Mouse (Mus musculus) stomach, postnatal 0 days (tissue): ENCODE measurements around the gene Eef1a2. TPM values are rescaled to one million over a fixed set of nuclear protein-coding genes. Genes with fewer than 3 reads are reported as not detected.

ENCODE experiments used
- ATAC-seq: fragments of 200-750 bp; cut with Nextera tagmentation; 2 replicates; pipeline ENCODE4 v1.8.0; 2017; ENCODE audit not compliant: low FRiP score, low TSS enrichment
- DNase-seq: peaks from one replicate; pipeline ENCODE4 v3.0.0-alpha.2; 2016; ENCODE audit warnings: low spot score
- H3K27ac ChIP-seq: fragments of 300-500 bp; sonication (generic); replicated peaks from 2 replicates; pipeline ENCODE4 v1.5.1; 2014; ENCODE audit warnings: mild to moderate bottlenecking, control low read depth
- H3K27me3 ChIP-seq: fragments of 300-500 bp; sonication (generic); 2 replicates; pipeline ENCODE4 v1.6.1; 2014; ENCODE audit warnings: low read length; ENCODE audit not compliant: control insufficient read depth, insufficient read depth
- H3K36me3 ChIP-seq: fragments of 300-500 bp; sonication (generic); 2 replicates; pipeline ENCODE4 v1.6.1; 2014; ENCODE audit warnings: low read length, mixed read lengths; ENCODE audit not compliant: control insufficient read depth, insufficient read depth
- H3K4me1 ChIP-seq: fragments of 300-500 bp; sonication (generic); replicated peaks from 2 replicates; pipeline ENCODE4 v1.6.1; 2014; ENCODE audit warnings: antibody characterized with exemption; ENCODE audit not compliant: control insufficient read depth, insufficient read depth
- H3K4me2 ChIP-seq: fragments of 300-500 bp; sonication (generic); replicated peaks from 2 replicates; pipeline ENCODE4 v1.6.1; 2014; ENCODE audit warnings: low read depth, mild to moderate bottlenecking, control low read depth, moderate library complexity
- H3K4me3 ChIP-seq: fragments of 300-500 bp; sonication (generic); 2 replicates; pipeline ENCODE4 v1.5.1; 2014; ENCODE audit warnings: low read depth, low read length, control low read depth
- H3K9ac ChIP-seq: fragments of 300-500 bp; sonication (generic); 2 replicates; pipeline ENCODE4 v1.6.1; 2014; ENCODE audit warnings: mild to moderate bottlenecking, low read length, control low read depth, mixed read lengths
- H3K9me3 ChIP-seq: fragments of 300-500 bp; sonication (generic); 2 replicates; pipeline ENCODE4 v1.6.1; 2016; ENCODE audit warnings: low read length; ENCODE audit not compliant: control insufficient read depth
- CTCF ChIP-seq: IDR thresholded peaks from 2 replicates; pipeline ENCODE4 v1.5.1; 2016; ENCODE audit warnings: antibody characterized with exemption, low read depth, mild to moderate bottlenecking, moderate library complexity
- EP300 ChIP-seq: optimal IDR thresholded peaks from 2 replicates; pipeline ENCODE3; 2016; ENCODE audit warnings: antibody characterized with exemption
- WGBS: fragments of 180-500 bp; shearing (Covaris S2); extraction: QIAGEN DNeasy Blood & Tissue Kit; methylation state at CpG from one replicate; pipeline ENCODE4 v1.1.7; 2014; 5-methylcytosine and 5-hydroxymethylcytosine counted together
- polyA plus RNA-seq: library from polyadenylated mRNA; unstranded; fragments of >200 nt; fragmentation: Nextera tagmentation; extraction: Ambion mirVana; gene quantifications from 2 replicates; pipeline ENCODE4 v1.2.1, GENCODE M21; 2015

Eef1a2 gene
- polyA plus RNA-seq, 1 experiment from 2014 or later = 0.40 TPM

- H3K4me2 ChIP-seq = no peak overlapping the region
- TF ChIP-seq CTCF (no peak), EP300 (no peak)
- no peaks in the 10 kb centered on the region for H3K9me3 ChIP-seq
- no peak overlapping the region for H3K27ac ChIP-seq
- ATAC-seq (no peak), DNase-seq (peak; percentile 24)
- H3K27me3 ChIP-seq = no peaks in the 10 kb centered on the region
- no peak overlapping the region for H3K9ac ChIP-seq
- no peaks in the 10 kb centered on the region for H3K4me1 ChIP-seq
- H3K4me3 ChIP-seq = no peak overlapping the region
- 44% methylated on average over 7 of the region's 7 CpGs for WGBS
- no peaks in the 10 kb centered on the region for H3K36me3 ChIP-seq
Measured at GRCm38 (mm10) chr2:181125726-181126455, 30.9 kb downstream of the Eef1a2 start.

DNA sequence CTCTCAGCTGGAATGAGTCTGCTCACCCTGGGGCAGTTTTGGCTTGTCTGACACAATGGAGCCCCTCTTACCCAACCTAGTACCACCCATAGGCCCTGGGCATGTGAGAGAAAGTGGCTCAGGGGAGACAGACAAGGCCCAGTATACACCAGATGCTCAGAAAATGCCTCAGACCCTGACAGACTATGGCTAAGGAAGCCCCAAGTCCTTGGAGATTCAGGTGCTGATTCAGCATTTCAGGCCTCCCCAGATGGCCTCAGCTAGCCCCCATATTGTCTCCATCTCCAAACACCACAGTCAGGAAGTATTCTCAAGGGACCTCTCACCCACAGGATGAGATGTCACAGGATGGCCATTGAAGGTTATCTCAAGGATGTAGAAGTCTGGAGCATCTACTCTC lies 34.2 kb downstream of the Eef1a2 start:
- ATAC-seq (no peak), DNase-seq (no peak)
- H3K9me3 ChIP-seq = no peaks in the 10 kb centered on the region
- no peaks in the 10 kb centered on the region for H3K4me1 ChIP-seq
- no peak overlapping the region for H3K4me3 ChIP-seq
- no peak overlapping the region for H3K4me2 ChIP-seq
- no peak overlapping the region for H3K27ac ChIP-seq
- no peak overlapping the region for H3K9ac ChIP-seq
- TF ChIP-seq EP300 = no peak
- TF ChIP-seq CTCF = no peak
- H3K27me3 ChIP-seq = no peaks in the 10 kb centered on the region; the same call in 1 of the 2 replicates
- no peaks in the 10 kb centered on the region for H3K36me3 ChIP-seq

GRCm38 (mm10) chr2:181120922-181121449 lies 35.8 kb downstream of the Eef1a2 start:
- no peaks in the 10 kb centered on the region; the same call in 1 of the 2 replicates for H3K27me3 ChIP-seq
- ATAC-seq (no peak), DNase-seq (no peak)
- no peaks in the 10 kb centered on the region for H3K36me3 ChIP-seq
- no peak overlapping the region for H3K4me2 ChIP-seq
- no peaks in the 10 kb centered on the region for H3K9me3 ChIP-seq
- 81% methylated on average over 4 of the region's 4 CpGs for WGBS
- TF ChIP-seq EP300 (no peak), CTCF (no peak)
- no peak overlapping the region for H3K27ac ChIP-seq
- no peak overlapping the region for H3K9ac ChIP-seq
- H3K4me3 ChIP-seq = no peak overlapping the region
- H3K4me1 ChIP-seq = no peaks in the 10 kb centered on the region

DNA sequence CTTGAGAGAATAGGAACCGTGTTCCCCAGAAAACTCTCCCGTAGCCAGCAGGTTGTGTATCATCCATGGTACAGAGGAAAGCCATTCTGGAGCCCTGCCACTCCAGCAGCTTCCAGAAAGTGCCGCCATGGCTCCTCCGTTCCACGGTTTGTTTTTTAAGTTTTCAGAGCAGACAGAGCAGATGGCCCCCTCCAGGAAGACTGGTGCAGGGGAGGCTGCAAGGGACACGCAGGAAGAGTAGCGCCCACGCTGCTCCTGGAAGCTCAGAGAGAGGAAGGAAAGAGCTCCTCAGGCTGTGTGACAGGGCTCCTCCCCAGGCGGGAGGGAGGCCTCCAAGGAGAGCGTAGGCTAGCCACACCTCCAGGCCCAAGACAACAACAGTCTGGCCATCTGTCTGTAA lies 36.9 kb downstream of the Eef1a2 start:
- DNase-seq (no peak), ATAC-seq (no peak)
- 26% methylated on average over 10 of the region's 10 CpGs for WGBS
- H3K27ac ChIP-seq = no peak overlapping the region
- H3K27me3 ChIP-seq = no peaks in the 10 kb centered on the region; the same call in 1 of the 2 replicates
- TF ChIP-seq CTCF (no peak), EP300 (no peak)
- no peaks in the 10 kb centered on the region for H3K36me3 ChIP-seq
- H3K4me1 ChIP-seq = no peaks in the 10 kb centered on the region
- no peak overlapping the region for H3K9ac ChIP-seq
- H3K4me3 ChIP-seq = no peak overlapping the region
- no peaks in the 10 kb centered on the region for H3K9me3 ChIP-seq
- no peak overlapping the region for H3K4me2 ChIP-seq

DNA sequence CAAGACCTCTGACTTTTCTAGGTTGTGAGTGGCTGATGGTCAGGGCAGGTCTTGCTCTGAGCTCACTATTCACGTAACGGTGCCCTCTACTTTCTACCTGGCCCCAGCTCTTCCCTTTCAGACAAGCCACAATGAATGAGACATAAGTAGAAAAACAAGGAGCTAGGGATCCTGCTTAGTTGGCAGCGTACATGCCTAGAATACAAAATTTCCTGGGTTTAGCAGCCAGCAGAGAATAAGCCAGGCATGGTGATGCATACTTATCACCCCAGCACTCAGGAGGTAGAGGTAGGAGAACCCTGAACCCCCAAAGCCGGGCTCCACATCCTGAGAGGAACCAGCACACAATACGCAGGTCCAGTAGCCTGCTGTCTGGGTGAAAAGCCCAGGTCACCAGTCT lies 40.4 kb downstream of the Eef1a2 start:
- Histone ChIP-seq H3K9me3 (no peaks in the 10 kb centered on the region), H3K4me1 (no peaks in the 10 kb centered on the region), H3K36me3 (no peaks in the 10 kb centered on the region), H3K9ac (no peak overlapping the region), H3K4me3 (no peak overlapping the region), H3K27ac (no peak overlapping the region), H3K4me2 (no peak overlapping the region), H3K27me3 (no peaks in the 10 kb centered on the region; the same call in 1 of the 2 replicates)
- ATAC-seq (no peak), DNase-seq (no peak)
- 78% methylated on average over 5 of the region's 5 CpGs for WGBS
- no peak for TF ChIP-seq CTCF
- TF ChIP-seq EP300 = no peak

DNA sequence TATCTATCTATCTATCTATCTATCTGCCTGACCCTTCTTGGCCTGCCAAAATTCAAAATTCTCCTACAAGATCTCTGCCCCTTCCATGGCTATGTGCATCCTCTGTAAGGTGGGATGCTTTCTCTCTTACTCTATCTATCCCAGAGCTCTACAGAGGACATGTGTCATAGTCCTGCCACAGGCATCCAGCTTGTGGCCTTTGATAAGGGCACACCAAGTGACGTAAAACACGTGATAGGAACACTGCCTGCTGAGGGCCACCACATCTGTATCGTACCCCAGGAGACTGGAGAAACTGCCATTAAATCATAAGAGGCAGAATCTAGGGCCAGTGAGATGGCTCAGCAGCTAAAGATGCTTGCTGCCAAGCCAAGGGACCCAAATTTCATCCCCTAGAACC lies 41.4 kb downstream of the Eef1a2 start:
- H3K4me3 ChIP-seq = no peak overlapping the region
- no peak for TF ChIP-seq CTCF
- H3K4me2 ChIP-seq = no peak overlapping the region
- no peak overlapping the region for H3K27ac ChIP-seq
- no peaks in the 10 kb centered on the region for H3K36me3 ChIP-seq
- no peaks in the 10 kb centered on the region for H3K9me3 ChIP-seq
- H3K4me1 ChIP-seq = no peaks in the 10 kb centered on the region
- DNase-seq (no peak), ATAC-seq (no peak)
- 74% methylated on average over 3 of the region's 3 CpGs for WGBS
- no peak overlapping the region for H3K9ac ChIP-seq
- no peaks in the 10 kb centered on the region; the same call in 1 of the 2 replicates for H3K27me3 ChIP-seq
